In genomic region chr6:35297001-35297400, GRCm38 (mm10) we compare ENCODE assay signal across 8 mouse cellular contexts. TPM values are rescaled to one million over a fixed set of nuclear protein-coding genes. Genes with fewer than 3 reads are reported as not detected.
A peak's percentile ranks its signal among the peaks of the same experiment; 100 is the strongest.
DNase-seq lines count a peak whose midpoint lies in the region; ATAC-seq and TF ChIP-seq lines count a peak whose summit lies in the region.
"Had no signal": no experiment of that assay in that cellular context is flagged by ENCODE, and none has a peak within 500 bp of the region (broad histone marks: within the 10 kb centered on the region; RNA-seq: fewer than 3 reads in every experiment).

No protein-coding gene starts in this region.

- peaks cover 3% of the 10 kb centered on the region; the same call in 1 of the 2 replicates for H3K79me2 ChIP-seq in liver, adult 2 months (ENCODE audit: control insufficient read depth, insufficient read depth, low read length)

- no peaks in the 10 kb centered on the region for H3K27me3 ChIP-seq in liver, adult 2 months (ENCODE audit: control insufficient read depth, insufficient read depth, low read length)
- no peaks in the 10 kb centered on the region for H3K27me3 ChIP-seq in heart, embryonic 14.5 days (ENCODE audit: control insufficient read depth, insufficient read depth, low read length)
- H3K27me3 ChIP-seq in liver, embryonic 16.5 days (ENCODE audit: control insufficient read depth, insufficient read depth, low read depth, low read length), result no peaks in the 10 kb centered on the region
- no peaks in the 10 kb centered on the region for H3K27me3 ChIP-seq in limb, embryonic 10.5 days (ENCODE audit: low read depth, poor library complexity, severe bottlenecking)
- no peaks in the 10 kb centered on the region for H3K27me3 ChIP-seq in intestine, postnatal 0 days (replicated peaks; ENCODE audit: control insufficient read depth, insufficient read depth, low read length)

- TF ChIP-seq POLR2A in liver, adult 2 months (IDR thresholded peaks at IDR 0.05; ENCODE audit: extremely low read depth, insufficient read depth, low read length), result no peak

- H3K4me3 ChIP-seq in liver, adult 2 months (ENCODE audit: insufficient read depth, low read depth, low read length), result no peak overlapping the region
- no peak overlapping the region for H3K4me3 ChIP-seq in heart, embryonic 14.5 days (ENCODE audit: control insufficient read depth in 1 of 2, insufficient read depth in 1 of 2, low read depth in 1 of 2, low read length in 2 of 2)
- H3K4me3 ChIP-seq in liver, embryonic 16.5 days (ENCODE audit: low read depth, low read length), result no peak overlapping the region
- H3K4me3 ChIP-seq in limb, embryonic 10.5 days, result no peak overlapping the region
- H3K4me3 ChIP-seq in intestine, postnatal 0 days (ENCODE audit: low read depth, low read length), result no peak overlapping the region

- H3K36me3 ChIP-seq in liver, adult 2 months (ENCODE audit: control insufficient read depth, insufficient read depth, low read length), result no peaks in the 10 kb centered on the region
- no peaks in the 10 kb centered on the region for H3K36me3 ChIP-seq in heart, embryonic 14.5 days (ENCODE audit: control insufficient read depth, insufficient read depth, low read length)
- H3K36me3 ChIP-seq in liver, embryonic 16.5 days (ENCODE audit: control insufficient read depth, insufficient read depth), result no peaks in the 10 kb centered on the region
- no peaks in the 10 kb centered on the region for H3K36me3 ChIP-seq in limb, embryonic 10.5 days
- H3K36me3 ChIP-seq in intestine, postnatal 0 days (ENCODE audit: control insufficient read depth, insufficient read depth), result no peaks in the 10 kb centered on the region

- no peak overlapping the region for H3K9ac ChIP-seq in liver, adult 2 months (ENCODE audit: low read depth, low read length)
- no peak overlapping the region for H3K9ac ChIP-seq in heart, embryonic 14.5 days (ENCODE audit: low read length)
- no peak overlapping the region for H3K9ac ChIP-seq in liver, embryonic 16.5 days (ENCODE audit: low read depth, low read length)
- no peak overlapping the region for H3K9ac ChIP-seq in intestine, postnatal 0 days (ENCODE audit: low read depth, low read length)

- H3K27ac ChIP-seq in liver, adult 2 months (replicated peaks; ENCODE audit: insufficient read depth, low read depth, low read length), result peak overlapping the region; percentile 98
- peak overlapping the region; percentile 54 to 93; a peak in 1 of 4 replicates for H3K27ac ChIP-seq in heart, embryonic 14.5 days (replicated peaks in 1 of 2; ENCODE audit: control insufficient read depth in 1 of 2, insufficient read depth in 1 of 2, low read depth in 2 of 2, low read length in 2 of 2)
- H3K27ac ChIP-seq in liver, embryonic 16.5 days (ENCODE audit: low read length), result no peak overlapping the region
- H3K27ac ChIP-seq in limb, embryonic 10.5 days, result no peak overlapping the region
- no peak overlapping the region for H3K27ac ChIP-seq in intestine, postnatal 0 days (ENCODE audit: low read depth, low read length)
- H3K27ac ChIP-seq: macrophage had no signal

- H3K4me2 ChIP-seq in heart, embryonic 14.5 days (ENCODE audit: low read length), result no peak overlapping the region
- H3K4me2 ChIP-seq in liver, embryonic 16.5 days (ENCODE audit: low read depth, low read length), result no peak overlapping the region
- H3K4me2 ChIP-seq in intestine, postnatal 0 days (replicated peaks; ENCODE audit: low read depth), result no peak overlapping the region

- DNase-seq in liver, adult 2 months (ENCODE audit: extremely low read depth, low read depth, low spot score), result peak; percentile 99
- DNase-seq in liver, result no peak
- DNase-seq in adrenal gland, postnatal 4 days (ENCODE audit: low spot score in 2 of 2), result peak; percentile 12 to 37
- DNase-seq in limb, embryonic 10.5 days (ENCODE audit: low spot score), result no peak

- ATAC-seq in heart, embryonic 14.5 days (ENCODE audit: insufficient number of reproducible peaks, insufficient read depth, low FRiP score, low read depth), result no peak
- 0 out of 2 replicates have a peak, but pooled peaks have one; percentile 16 for ATAC-seq in liver, embryonic 16.5 days (ENCODE audit: low read depth)
- ATAC-seq in intestine, postnatal 0 days, result no peak

- peaks cover 17% of the 10 kb centered on the region for H3K4me1 ChIP-seq in liver, adult 2 months (ENCODE audit: control insufficient read depth, insufficient read depth, low read length)
- H3K4me1 ChIP-seq in heart, embryonic 14.5 days (ENCODE audit: control insufficient read depth in 2 of 2, insufficient read depth in 2 of 2, low read length in 2 of 2), result peaks cover 20 to 27% of the 10 kb centered on the region in 2 experiments
- no peaks in the 10 kb centered on the region for H3K4me1 ChIP-seq in liver, embryonic 16.5 days (ENCODE audit: control insufficient read depth, low read depth, low read length)
- no peaks in the 10 kb centered on the region for H3K4me1 ChIP-seq in limb, embryonic 10.5 days
- no peaks in the 10 kb centered on the region for H3K4me1 ChIP-seq in intestine, postnatal 0 days (replicated peaks; ENCODE audit: control insufficient read depth, insufficient read depth, low read length)

- TF ChIP-seq CTCF in liver, adult 2 months (IDR thresholded peaks at IDR 0.05; ENCODE audit: low read depth, low read length), result peak; percentile 16; the same call in 1 of the 2 replicates
- TF ChIP-seq CTCF in intestine, postnatal 0 days (IDR thresholded peaks at IDR 0.05; ENCODE audit: low read depth), result no peak

- peaks cover 4% of the 10 kb centered on the region; the same call in 1 of the 2 replicates for H3K9me3 ChIP-seq in heart, embryonic 14.5 days (ENCODE audit: control insufficient read depth, low read length)
- H3K9me3 ChIP-seq in liver, embryonic 16.5 days (replicated peaks; ENCODE audit: control insufficient read depth, low read length), result no peaks in the 10 kb centered on the region
- H3K9me3 ChIP-seq in limb, embryonic 10.5 days (replicated peaks), result no peaks in the 10 kb centered on the region
- H3K9me3 ChIP-seq in intestine, postnatal 0 days (ENCODE audit: control insufficient read depth), result no peaks in the 10 kb centered on the region

- WGBS in liver, adult 2 months, result 12% methylated on average over 2 of the region's 2 CpGs
- WGBS in heart, embryonic 14.5 days, result 29% methylated on average over 2 of the region's 2 CpGs
- WGBS in liver, embryonic 16.5 days (ENCODE audit: insufficient replicate concordance), result 81% methylated on average over 2 of the region's 2 CpGs
- WGBS in limb, embryonic 10.5 days, result 76% methylated on average over 2 of the region's 2 CpGs
- WGBS in intestine, postnatal 0 days, result 41% methylated on average over 2 of the region's 2 CpGs

RNA-seq across cellular contexts. Expression of gene Slc13a4, which starts 10.9 kb away (rescaled TPM):
- total RNA-seq in liver, adult 2 months (2014; rRNA removed), result under 0.01 and 0.09 TPM in 2 replicates
- polyA plus RNA-seq in liver, adult 2 months (2012; rRNA removed), result 0.06 and 0.10 TPM in 2 replicates
- total RNA-seq in adrenal gland, postnatal 4 days (2021), result under 1 TPM; 0.45 to 0.62 TPM
- 1.1 and 1.3 TPM in 2 replicates for polyA plus RNA-seq in heart, embryonic 14.5 days (2014; fragmentation: Nextera tagmentation; extraction: Ambion mirVana)
- 0.04 TPM in 2 replicates for polyA plus RNA-seq in liver, embryonic 16.5 days (2015; fragmentation: Nextera tagmentation; extraction: Ambion mirVana)
- polyA plus RNA-seq in limb, embryonic 10.5 days (2016; fragmentation: Nextera tagmentation; extraction: Ambion mirVana), result 0.38 and 0.40 TPM in 2 replicates
- polyA plus RNA-seq in intestine, postnatal 0 days (2015; fragmentation: Nextera tagmentation; extraction: Ambion mirVana), result 0.72 and 0.76 TPM in 2 replicates
- polyA plus RNA-seq: macrophage had no signal

RNA-seq across cellular contexts. Expression of gene Fam180a, which starts 28.9 kb away (rescaled TPM):
- 1.0 and 1.7 TPM in 2 replicates for total RNA-seq in liver, adult 2 months (2014; rRNA removed)
- polyA plus RNA-seq in liver, adult 2 months (2012; rRNA removed), result 0.09 and 0.11 TPM in 2 replicates
- total RNA-seq in adrenal gland, postnatal 4 days (2021), result 1 to 10 TPM in 1 of 2 experiments, under 1 TPM in 1; 0.68 to 1.3 TPM
- polyA plus RNA-seq in heart, embryonic 14.5 days (2014; fragmentation: Nextera tagmentation; extraction: Ambion mirVana), result 0.32 and 0.93 TPM in 2 replicates
- 0.36 and 0.37 TPM in 2 replicates for polyA plus RNA-seq in liver, embryonic 16.5 days (2015; fragmentation: Nextera tagmentation; extraction: Ambion mirVana)
- polyA plus RNA-seq in limb, embryonic 10.5 days (2016; fragmentation: Nextera tagmentation; extraction: Ambion mirVana), result not detected in 2 replicates
- 1.5 and 1.9 TPM in 2 replicates for polyA plus RNA-seq in intestine, postnatal 0 days (2015; fragmentation: Nextera tagmentation; extraction: Ambion mirVana)
- polyA plus RNA-seq: macrophage had no signal

Comparison
In these comparisons a context has a peak if more than half of its experiments do, and no peak if none do; other contexts are left out.
1. DNase-seq: peak in liver, adult 2 months (single experiment) and adrenal gland, postnatal 4 days (2 of 2); none in liver (single experiment) and limb, embryonic 10.5 days (single experiment).
2. H3K27ac ChIP-seq: peak in liver, adult 2 months (single experiment) and heart, embryonic 14.5 days (2 of 2); none in liver, embryonic 16.5 days (single experiment), limb, embryonic 10.5 days (single experiment) and intestine, postnatal 0 days (single experiment).